Mouse (Mus musculus) limb, embryonic 10.5 days (tissue): ENCODE data around the gene Psmb5. TPM values are rescaled to one million over a fixed set of nuclear protein-coding genes. Genes with fewer than 3 reads are reported as not detected.

Experiments
- DNase-seq: peaks from one replicate; pipeline ENCODE4 v3.0.0-alpha.2; 2017; ENCODE audit warnings: low spot score
- H3K27ac ChIP-seq: fragments of 300-500 bp; sonication (generic); 2 replicates; pipeline ENCODE4 v1.5.1; 2016; ENCODE audit warnings: mild to moderate bottlenecking
- H3K27me3 ChIP-seq: fragments of 300-500 bp; sonication (generic); 2 replicates; pipeline ENCODE4 v1.6.1; 2016; ENCODE audit warnings: low read depth, mild to moderate bottlenecking; ENCODE audit not compliant: poor library complexity, severe bottlenecking
- H3K36me3 ChIP-seq: fragments of 300-500 bp; sonication (generic); 2 replicates; pipeline ENCODE4 v1.6.1; 2016; ENCODE audit warnings: mild to moderate bottlenecking, moderate library complexity
- H3K4me1 ChIP-seq: fragments of 300-500 bp; sonication (generic); 2 replicates; pipeline ENCODE4 v1.6.1; 2016
- H3K4me3 ChIP-seq: fragments of 300-500 bp; sonication (generic); 2 replicates; pipeline ENCODE4 v1.5.1; 2016; ENCODE audit warnings: mild to moderate bottlenecking, moderate library complexity
- H3K9me3 ChIP-seq: fragments of 300-500 bp; sonication (generic); replicated peaks from 2 replicates; pipeline ENCODE4 v1.6.1; 2016; ENCODE audit warnings: mild to moderate bottlenecking
- WGBS: fragments of 180-500 bp; shearing (Covaris S2); methylation state at CpG from one replicate; pipeline ENCODE4 v1.1.7; 2016; 5-methylcytosine and 5-hydroxymethylcytosine counted together
- polyA plus RNA-seq: library from polyadenylated mRNA; unstranded; fragments of >200 nt; fragmentation: Nextera tagmentation; extraction: Ambion mirVana; gene quantifications from 2 replicates; pipeline ENCODE4 v1.2.1, GENCODE M21; 2016

The Psmb5 gene
- 508 and 553 TPM in 2 replicates for polyA plus RNA-seq

- Histone ChIP-seq H3K36me3 (peaks cover 36% of the 10 kb centered on the region), H3K4me3 (peak within 1 kb of the TSS; percentile 75), H3K9me3 (no peaks in the 10 kb centered on the region), H3K27ac (peak within 1 kb of the TSS; percentile 92), H3K27me3 (no peaks in the 10 kb centered on the region), H3K4me1 (peaks cover 8% of the 10 kb centered on the region)
- DNase-seq = peak; percentile 91
- WGBS = under 1% methylated on average over 25 of the region's 25 CpGs
Measured at GRCm38 (mm10) chr14:54617897-54618365, at the start of gene Psmb5. Psmb5 (minus strand) TSS chr14:54618022.

GRCm38 (mm10) chr14:54664477-54665222 is 46.8 kb upstream of the Psmb5 start:
- WGBS = 90% methylated on average over 10 of the region's 10 CpGs
- H3K4me1 ChIP-seq = no peaks in the 10 kb centered on the region
- H3K4me3 ChIP-seq = no peak overlapping the region
- peaks cover 97% of the 10 kb centered on the region for H3K36me3 ChIP-seq
- no peak overlapping the region for H3K27ac ChIP-seq
- no peak for DNase-seq
- no peaks in the 10 kb centered on the region for H3K9me3 ChIP-seq
- no peaks in the 10 kb centered on the region for H3K27me3 ChIP-seq

- DNase-seq = no peak
- peaks cover 100% of the 10 kb centered on the region for H3K36me3 ChIP-seq
- H3K27ac ChIP-seq = no peak overlapping the region
- no peak overlapping the region for H3K4me3 ChIP-seq
- H3K4me1 ChIP-seq = no peaks in the 10 kb centered on the region
- H3K9me3 ChIP-seq = no peaks in the 10 kb centered on the region
- 92% methylated on average over 2 of the region's 2 CpGs for WGBS
- H3K27me3 ChIP-seq = no peaks in the 10 kb centered on the region
Measured at GRCm38 (mm10) chr14:54660009-54660408, 42.2 kb upstream of the Psmb5 start.

GRCm38 (mm10) chr14:54653496-54653895 is 35.7 kb upstream of the Psmb5 start:
- WGBS = under 1% methylated on average over 12 of the region's 12 CpGs
- Histone ChIP-seq H3K36me3 (peaks cover 87% of the 10 kb centered on the region), H3K27me3 (no peaks in the 10 kb centered on the region), H3K4me3 (peak overlapping the region; percentile 77), H3K9me3 (no peaks in the 10 kb centered on the region), H3K27ac (peak overlapping the region; percentile 91), H3K4me1 (peaks cover 41% of the 10 kb centered on the region)
- DNase-seq = peak; percentile 93

- H3K36me3 ChIP-seq = peaks cover 87% of the 10 kb centered on the region
- H3K4me3 ChIP-seq = peak overlapping the region; percentile 77
- peak overlapping the region; percentile 91 for H3K27ac ChIP-seq
- no peaks in the 10 kb centered on the region for H3K9me3 ChIP-seq
- no peaks in the 10 kb centered on the region for H3K27me3 ChIP-seq
- no peak for DNase-seq
- H3K4me1 ChIP-seq = peaks cover 41% of the 10 kb centered on the region
- 2% methylated on average over 7 of the region's 7 CpGs for WGBS
Measured at GRCm38 (mm10) chr14:54652787-54653186, 35.0 kb upstream of the Psmb5 start.

GRCm38 (mm10) chr14:54651556-54651955 is 33.7 kb upstream of the Psmb5 start:
- DNase-seq = no peak
- Histone ChIP-seq H3K27ac (no peak overlapping the region), H3K9me3 (no peaks in the 10 kb centered on the region), H3K36me3 (peaks cover 87% of the 10 kb centered on the region), H3K27me3 (no peaks in the 10 kb centered on the region), H3K4me3 (peak overlapping the region; percentile 77; the same call in 1 of the 2 replicates), H3K4me1 (peaks cover 41% of the 10 kb centered on the region)
- 79% methylated on average over 4 of the region's 4 CpGs for WGBS

- peaks cover 87% of the 10 kb centered on the region for H3K36me3 ChIP-seq
- H3K27me3 ChIP-seq = no peaks in the 10 kb centered on the region
- H3K9me3 ChIP-seq = no peaks in the 10 kb centered on the region
- no peak overlapping the region for H3K27ac ChIP-seq
- DNase-seq = peak; percentile 86
- 69% methylated on average over 23 of the region's 23 CpGs for WGBS
- H3K4me3 ChIP-seq = no peak overlapping the region
- H3K4me1 ChIP-seq = peaks cover 41% of the 10 kb centered on the region
Measured at GRCm38 (mm10) chr14:54650621-54651454, 33.0 kb upstream of the Psmb5 start.

GRCm38 (mm10) chr14:54647900-54648299 is 30.1 kb upstream of the Psmb5 start:
- H3K36me3 ChIP-seq = peaks cover 93% of the 10 kb centered on the region
- H3K4me3 ChIP-seq = no peak overlapping the region
- peaks cover 30% of the 10 kb centered on the region for H3K4me1 ChIP-seq
- DNase-seq = no peak
- H3K27me3 ChIP-seq = no peaks in the 10 kb centered on the region
- no peak overlapping the region for H3K27ac ChIP-seq
- H3K9me3 ChIP-seq = no peaks in the 10 kb centered on the region
- WGBS = 84% methylated on average over 4 of the region's 4 CpGs

GRCm38 (mm10) chr14:54646898-54647636 is 29.2 kb upstream of the Psmb5 start:
- 94% methylated on average over 8 of the region's 8 CpGs for WGBS
- H3K36me3 ChIP-seq = peaks cover 99% of the 10 kb centered on the region
- peaks cover 23% of the 10 kb centered on the region for H3K4me1 ChIP-seq
- DNase-seq = no peak
- no peaks in the 10 kb centered on the region for H3K9me3 ChIP-seq
- no peak overlapping the region for H3K4me3 ChIP-seq
- no peak overlapping the region for H3K27ac ChIP-seq
- no peaks in the 10 kb centered on the region for H3K27me3 ChIP-seq

GRCm38 (mm10) chr14:54646455-54646854 is 28.6 kb upstream of the Psmb5 start:
- no peaks in the 10 kb centered on the region for H3K9me3 ChIP-seq
- 96% methylated on average over 17 of the region's 17 CpGs for WGBS
- H3K4me1 ChIP-seq = peaks cover 21% of the 10 kb centered on the region
- no peaks in the 10 kb centered on the region for H3K27me3 ChIP-seq
- DNase-seq = no peak
- H3K36me3 ChIP-seq = peaks cover 93% of the 10 kb centered on the region
- H3K4me3 ChIP-seq = no peak overlapping the region
- no peak overlapping the region for H3K27ac ChIP-seq

GRCm38 (mm10) chr14:54644294-54644693 is 26.5 kb upstream of the Psmb5 start:
- no peak overlapping the region for H3K4me3 ChIP-seq
- H3K27ac ChIP-seq = no peak overlapping the region
- no peaks in the 10 kb centered on the region for H3K9me3 ChIP-seq
- DNase-seq = no peak
- H3K27me3 ChIP-seq = no peaks in the 10 kb centered on the region
- H3K4me1 ChIP-seq = peaks cover 24% of the 10 kb centered on the region
- H3K36me3 ChIP-seq = peaks cover 73% of the 10 kb centered on the region
- whole genome bisulfite sequencing = 96% methylated on average over 9 of the region's 9 CpGs

- Histone ChIP-seq H3K9me3 (no peaks in the 10 kb centered on the region), H3K4me1 (peaks cover 32% of the 10 kb centered on the region), H3K27me3 (no peaks in the 10 kb centered on the region), H3K36me3 (peaks cover 74% of the 10 kb centered on the region), H3K4me3 (no peak overlapping the region), H3K27ac (no peak overlapping the region)
- WGBS = 94% methylated on average over 2 of the region's 2 CpGs
- no peak for DNase-seq
Measured at GRCm38 (mm10) chr14:54643011-54643410, 25.2 kb upstream of the Psmb5 start.
